Mouse (Mus musculus) heart, postnatal 0 days (tissue): Measurements from ENCODE around the gene Meis2. TPM values are rescaled to one million over a fixed set of nuclear protein-coding genes. Genes with fewer than 3 reads are reported as not detected.

Experiments
- ATAC-seq: fragments of 200-750 bp; cut with Nextera tagmentation; 2 replicates; pipeline ENCODE4 v1.8.0; 2017; ENCODE audit warnings: low read depth, moderate number of reproducible peaks, moderate library complexity; ENCODE audit not compliant: insufficient read depth
- DNase-seq: peaks from one replicate; pipeline ENCODE4 v3.0.0-alpha.2; 2016; ENCODE audit warnings: low spot score
- H3K27ac ChIP-seq: fragments of 300-500 bp; sonication (generic); 2 replicates; pipeline ENCODE4 v1.5.1; 2014; ENCODE audit warnings: low read depth, mild to moderate bottlenecking
- H3K27me3 ChIP-seq: fragments of 300-500 bp; sonication (generic); 2 replicates; pipeline ENCODE4 v1.6.1; 2014; ENCODE audit warnings: low read length, mixed read lengths; ENCODE audit not compliant: control insufficient read depth, insufficient read depth
- H3K36me3 ChIP-seq: fragments of 300-500 bp; sonication (generic); replicated peaks from 2 replicates; pipeline ENCODE4 v1.6.1; 2014; ENCODE audit warnings: low read length, mixed read lengths; ENCODE audit not compliant: control insufficient read depth, insufficient read depth
- H3K4me1 ChIP-seq: fragments of 300-500 bp; sonication (generic); 2 replicates; pipeline ENCODE4 v1.6.1; 2014; ENCODE audit warnings: antibody characterized with exemption; ENCODE audit not compliant: control insufficient read depth, insufficient read depth
- H3K4me2 ChIP-seq: fragments of 300-500 bp; sonication (generic); 2 replicates; pipeline ENCODE4 v1.6.1; 2014; ENCODE audit warnings: low read depth, mild to moderate bottlenecking, low read length, moderate library complexity
- H3K4me3 ChIP-seq: fragments of 300-500 bp; sonication (generic); 2 replicates; pipeline ENCODE4 v1.5.1; 2014; ENCODE audit warnings: low read depth, low read length
- H3K9ac ChIP-seq: fragments of 300-500 bp; sonication (generic); replicated peaks from 2 replicates; pipeline ENCODE4 v1.6.1; 2014; ENCODE audit warnings: low read depth, low read length, mixed read lengths
- H3K9me3 ChIP-seq: fragments of 300-500 bp; sonication (generic); replicated peaks from 2 replicates; pipeline ENCODE4 v1.6.1; 2016; ENCODE audit warnings: low read length; ENCODE audit not compliant: control insufficient read depth
- CTCF ChIP-seq: IDR thresholded peaks from 2 replicates; pipeline ENCODE4 v1.5.1; 2016; ENCODE audit warnings: antibody characterized with exemption, control low read depth, low read depth
- EP300 ChIP-seq: IDR thresholded peaks from 2 replicates; pipeline ENCODE4 v1.6.1; 2016; ENCODE audit warnings: antibody characterized with exemption, low read depth
- WGBS: fragments of 180-500 bp; shearing (Covaris S2); extraction: QIAGEN DNeasy Blood & Tissue Kit; methylation state at CpG from one replicate; pipeline ENCODE4 v1.1.7; 2014; 5-methylcytosine and 5-hydroxymethylcytosine counted together
- polyA plus RNA-seq: library from polyadenylated mRNA; unstranded; fragments of >200 nt; fragmentation: Nextera tagmentation; extraction: Ambion mirVana; gene quantifications from 2 replicates; pipeline ENCODE4 v1.2.1, GENCODE M21; 2015
- total RNA-seq: library from RNA; depleted of rRNA; stranded (reverse); fragments of >200 nt; gene quantifications from 2 replicates; pipeline ENCODE4 v1.2.3, GENCODE M21; 2014; ENCODE audit warnings: low replicate concordance; rRNA removed

The Meis2 gene
- total RNA-seq, result 30.5 and 42.2 TPM in 2 replicates
- 15.4 and 15.7 TPM in 2 replicates for polyA plus RNA-seq

- no peaks in the 10 kb centered on the region for H3K4me1 ChIP-seq
- no peaks in the 10 kb centered on the region for H3K9me3 ChIP-seq
- TF ChIP-seq CTCF (no peak), EP300 (no peak)
- H3K27me3 ChIP-seq, result no peaks in the 10 kb centered on the region
- no peaks in the 10 kb centered on the region for H3K36me3 ChIP-seq
- H3K4me3 ChIP-seq, result peak within 1 kb of the TSS; percentile 85
- ATAC-seq (peak; percentile 79), DNase-seq (peak; percentile 90)
- H3K4me2 ChIP-seq, result peak within 1 kb of the TSS; percentile 86
- H3K9ac ChIP-seq, result peak within 1 kb of the TSS; percentile 98
- H3K27ac ChIP-seq, result peak within 1 kb of the TSS; percentile 96
- WGBS, result 0% methylated on average over 24 of the region's 37 CpGs
Measured at GRCm38 (mm10) chr2:116065570-116066005, at the start of gene Meis2. TSS of gene Meis2 (minus strand) at chr2:116065839.

GRCm38 (mm10) chr2:116106194-116106593, 40.6 kb upstream of the Meis2 start:
- H3K4me3 ChIP-seq, result no peak overlapping the region
- WGBS, result 47% methylated on average over 4 of the region's 4 CpGs
- DNase-seq, result peak; percentile 10

GRCm38 (mm10) chr2:116105179-116105578, 39.5 kb upstream of the Meis2 start:
- Histone ChIP-seq H3K4me3 (no peak overlapping the region), H3K4me1 (no peaks in the 10 kb centered on the region), H3K9me3 (no peaks in the 10 kb centered on the region), H3K4me2 (no peak overlapping the region), H3K27me3 (no peaks in the 10 kb centered on the region), H3K9ac (no peak overlapping the region), H3K36me3 (no peaks in the 10 kb centered on the region), H3K27ac (no peak overlapping the region)
- TF ChIP-seq EP300 (no peak), CTCF (peak; percentile 35)
- ATAC-seq (no peak), DNase-seq (peak; percentile 34)
- WGBS, result 42% methylated on average over 3 of the region's 3 CpGs

More at GRCm38 (mm10) chr2:116106194-116106593, 40.6 kb upstream of the Meis2 start:
- Histone ChIP-seq H3K4me2 (no peak overlapping the region), H3K9ac (no peak overlapping the region), H3K9me3 (no peaks in the 10 kb centered on the region), H3K36me3 (no peaks in the 10 kb centered on the region), H3K27ac (no peak overlapping the region), H3K27me3 (no peaks in the 10 kb centered on the region), H3K4me1 (no peaks in the 10 kb centered on the region)
- no peak for ATAC-seq
- no peak for TF ChIP-seq EP300
- peak; percentile 36 for TF ChIP-seq CTCF

- Histone ChIP-seq H3K9ac (no peak overlapping the region), H3K27me3 (no peaks in the 10 kb centered on the region), H3K4me1 (no peaks in the 10 kb centered on the region), H3K4me3 (no peak overlapping the region), H3K9me3 (no peaks in the 10 kb centered on the region), H3K4me2 (no peak overlapping the region), H3K27ac (no peak overlapping the region), H3K36me3 (no peaks in the 10 kb centered on the region)
- ATAC-seq (no peak), DNase-seq (no peak)
- no peak for TF ChIP-seq EP300
- TF ChIP-seq CTCF, result no peak
- 51% methylated on average over 5 of the region's 5 CpGs for WGBS
Measured at GRCm38 (mm10) chr2:116103411-116103996, 37.9 kb upstream of the Meis2 start.

GRCm38 (mm10) chr2:116101221-116101620, 35.6 kb upstream of the Meis2 start:
- H3K9me3 ChIP-seq, result no peaks in the 10 kb centered on the region
- no peaks in the 10 kb centered on the region for H3K4me1 ChIP-seq
- ATAC-seq (no peak), DNase-seq (no peak)
- no peaks in the 10 kb centered on the region for H3K27me3 ChIP-seq
- no peak overlapping the region for H3K4me3 ChIP-seq
- TF ChIP-seq CTCF, result peak; percentile 65
- no peak for TF ChIP-seq EP300
- no peaks in the 10 kb centered on the region for H3K36me3 ChIP-seq
- H3K9ac ChIP-seq, result no peak overlapping the region
- H3K27ac ChIP-seq, result no peak overlapping the region
- no peak overlapping the region for H3K4me2 ChIP-seq

GRCm38 (mm10) chr2:116080961-116081360, 15.3 kb upstream of the Meis2 start:
- 80% methylated on average over 2 of the region's 2 CpGs for WGBS

More at GRCm38 (mm10) chr2:116080961-116081360, 15.3 kb upstream of the Meis2 start:
- Histone ChIP-seq H3K36me3 (no peaks in the 10 kb centered on the region), H3K4me1 (no peaks in the 10 kb centered on the region), H3K9ac (no peak overlapping the region), H3K4me3 (no peak overlapping the region), H3K27me3 (no peaks in the 10 kb centered on the region), H3K27ac (no peak overlapping the region), H3K4me2 (no peak overlapping the region), H3K9me3 (peaks cover 8% of the 10 kb centered on the region; the same call in 1 of the 2 replicates)
- ATAC-seq, result no peak
- no peak for TF ChIP-seq CTCF
- no peak for TF ChIP-seq EP300
- no peak for DNase-seq
